Mouse (Mus musculus) MEL (cell line): ENCODE results near the gene Fam189b. TPM values are rescaled to one million over a fixed set of nuclear protein-coding genes. Genes with fewer than 3 reads are reported as not detected.

Experiments
- DNase-seq: peaks from one replicate; pipeline ENCODE4 v3.0.0; 2011; ENCODE audit warnings: low read depth, low spot score
- H3K27ac ChIP-seq: 2 replicates; pipeline ENCODE4 v1.5.1; 2012; ENCODE audit warnings: low read depth, mild to moderate bottlenecking, control low read depth, low read length, moderate library complexity; ENCODE audit not compliant: control insufficient read depth
- H3K27me3 ChIP-seq, 2 experiments: fragments of 150-350 bp in 1 of 2; sonication (generic) in 1 of 2; 2 replicates each; pipeline ENCODE4 v1.6.1; 2012; ENCODE audit warnings: low read length in 2 of 2, mild to moderate bottlenecking in 2 of 2, improper control_type of control experiment in 1 of 2, moderate library complexity in 1 of 2; ENCODE audit not compliant: insufficient read depth in 2 of 2, control insufficient read depth in 1 of 2
- H3K36me3 ChIP-seq, 2 experiments: 2 replicates each; pipeline ENCODE4 v1.6.1; 2012 to 2014; ENCODE audit warnings: low read length in 2 of 2, improper control_type of control experiment in 1 of 2, inconsistent platforms in 1 of 2, mild to moderate bottlenecking in 1 of 2; ENCODE audit not compliant: insufficient read depth in 2 of 2, control insufficient read depth in 1 of 2
- H3K4me1 ChIP-seq, 2 experiments: fragments of 150-350 bp in 1 of 2; sonication (generic) in 1 of 2; 2 replicates each; pipeline ENCODE4 v1.6.1; 2012; ENCODE audit warnings: low read length in 2 of 2, improper control_type of control experiment in 1 of 2, mild to moderate bottlenecking in 1 of 2; ENCODE audit not compliant: insufficient read depth in 2 of 2, control insufficient read depth in 1 of 2
- H3K4me3 ChIP-seq, 2 experiments: fragments of 150-350 bp in 1 of 2; sonication (generic) in 1 of 2; 2 replicates each; pipeline ENCODE4 v1.5.1; 2012; ENCODE audit warnings: low read depth in 2 of 2, low read length in 2 of 2, mild to moderate bottlenecking in 2 of 2, moderate library complexity in 2 of 2, control low read depth in 1 of 2, improper control_type of control experiment in 1 of 2; ENCODE audit not compliant: control insufficient read depth in 1 of 2, insufficient read depth in 1 of 2
- H3K79me2 ChIP-seq: 2 replicates; pipeline ENCODE4 v1.6.1; 2012; ENCODE audit warnings: mild to moderate bottlenecking, low read length, moderate library complexity; ENCODE audit not compliant: control insufficient read depth, poor library complexity, insufficient read depth
- H3K9ac ChIP-seq: 2 replicates; pipeline ENCODE4 v1.6.1; 2012; ENCODE audit warnings: low read depth, mild to moderate bottlenecking, control low read depth, low read length, moderate library complexity; ENCODE audit not compliant: control insufficient read depth, poor library complexity, severe bottlenecking
- H3K9me3 ChIP-seq: fragments of 150-350 bp; sonication (generic); replicated peaks from 2 replicates; pipeline ENCODE4 v1.6.1; 2012; ENCODE audit warnings: mild to moderate bottlenecking, low read length, improper control_type of control experiment, moderate library complexity; ENCODE audit not compliant: insufficient read depth
- CHD1 ChIP-seq: IDR thresholded peaks from 2 replicates; pipeline ENCODE4 v1.6.1; 2012; ENCODE audit warnings: low read depth, mild to moderate bottlenecking, inconsistent platforms, low read length, improper control_type of control experiment
- CHD2 ChIP-seq: IDR thresholded peaks from 2 replicates; pipeline ENCODE4 v1.6.1; 2011; ENCODE audit warnings: low read length, improper control_type of control experiment
- E2F4 ChIP-seq: IDR thresholded peaks from 2 replicates; pipeline ENCODE4 v1.6.1; 2011; ENCODE audit warnings: low read depth, low read length, improper control_type of control experiment, borderline replicate concordance
- EP300 ChIP-seq, 2 experiments: IDR thresholded peaks; 2 replicates each; pipeline ENCODE4 v1.6.1; 2011; ENCODE audit warnings: improper control_type of control experiment in 2 of 2, low read length in 2 of 2, low read depth in 1 of 2, mild to moderate bottlenecking in 1 of 2
- ETS1 ChIP-seq: IDR thresholded peaks from 2 replicates; pipeline ENCODE4 v1.6.1; 2012; ENCODE audit warnings: low read depth, mild to moderate bottlenecking, inconsistent platforms, low read length, improper control_type of control experiment, moderate library complexity
- GABPA ChIP-seq: IDR thresholded peaks from 2 replicates; pipeline ENCODE4 v1.6.1; 2012; ENCODE audit warnings: low read depth, mild to moderate bottlenecking, inconsistent platforms, low read length, improper control_type of control experiment, moderate library complexity
- GATA1 ChIP-seq: IDR thresholded peaks from 2 replicates; pipeline ENCODE4 v1.6.1; 2011; ENCODE audit warnings: low read depth, low read length, improper control_type of control experiment
- HCFC1 ChIP-seq: IDR thresholded peaks from 2 replicates; pipeline ENCODE4 v1.6.1; 2012; ENCODE audit warnings: low read depth, mild to moderate bottlenecking, inconsistent platforms, low read length, improper control_type of control experiment, moderate library complexity
- JUND ChIP-seq: IDR thresholded peaks from 2 replicates; pipeline ENCODE4 v1.6.1; 2011; ENCODE audit warnings: low read depth, mild to moderate bottlenecking, improper control_type of control experiment, low read length
- KAT2A ChIP-seq: conservative IDR thresholded peaks from 2 replicates; pipeline ENCODE4 v1.6.1; 2012; ENCODE audit warnings: low read depth, low read length, improper control_type of control experiment, inconsistent platforms
- MAFK ChIP-seq: IDR thresholded peaks from 2 replicates; pipeline ENCODE4 v1.6.1; 2011; ENCODE audit warnings: low read depth, mild to moderate bottlenecking, low read length, improper control_type of control experiment, borderline replicate concordance
- MAX ChIP-seq: IDR thresholded peaks from 2 replicates; pipeline ENCODE4 v1.6.1; 2011; ENCODE audit warnings: low read length, improper control_type of control experiment
- MAZ ChIP-seq: IDR thresholded peaks from 2 replicates; pipeline ENCODE4 v1.6.1; 2012; ENCODE audit warnings: low read depth, mild to moderate bottlenecking, inconsistent platforms, low read length, improper control_type of control experiment
- MXI1 ChIP-seq: IDR thresholded peaks from 2 replicates; pipeline ENCODE4 v1.6.1; 2011; ENCODE audit warnings: mild to moderate bottlenecking, low read depth, low read length, improper control_type of control experiment
- MYC ChIP-seq: IDR thresholded peaks from 2 replicates; pipeline ENCODE4 v1.6.1; 2011; ENCODE audit warnings: low read depth, mild to moderate bottlenecking, low read length, improper control_type of control experiment, moderate library complexity
- NELFE ChIP-seq: IDR thresholded peaks from 2 replicates; pipeline ENCODE4 v1.6.1; 2011; ENCODE audit warnings: low read depth, low read length, improper control_type of control experiment
- POLR2AphosphoS2 ChIP-seq: IDR thresholded peaks from 2 replicates; pipeline ENCODE4 v1.6.1; 2011; ENCODE audit warnings: low read length, improper control_type of control experiment
- RAD21 ChIP-seq: IDR thresholded peaks from 2 replicates; pipeline ENCODE4 v1.6.1; 2011; ENCODE audit warnings: mild to moderate bottlenecking, low read depth, low read length, improper control_type of control experiment
- RCOR1 ChIP-seq: IDR thresholded peaks from 2 replicates; pipeline ENCODE4 v1.6.1; 2012; ENCODE audit warnings: low read depth, mild to moderate bottlenecking, inconsistent platforms, low read length, improper control_type of control experiment
- SIN3A ChIP-seq: IDR thresholded peaks from 2 replicates; pipeline ENCODE4 v1.6.1; 2012; ENCODE audit warnings: low read length, improper control_type of control experiment, inconsistent platforms
- TAL1 ChIP-seq: IDR thresholded peaks from 2 replicates; pipeline ENCODE4 v1.6.1; 2012; ENCODE audit warnings: mild to moderate bottlenecking, inconsistent platforms, low read length, moderate library complexity, mixed read lengths
- TBP ChIP-seq: IDR thresholded peaks from 2 replicates; pipeline ENCODE4 v1.8.0; 2011; ENCODE audit warnings: low read depth, low read length, improper control_type of control experiment
- UBTF ChIP-seq: IDR thresholded peaks from 2 replicates; pipeline ENCODE4 v1.6.1; 2012; ENCODE audit warnings: low read depth, mild to moderate bottlenecking, inconsistent platforms, low read length, improper control_type of control experiment, moderate library complexity, borderline replicate concordance; ENCODE audit not compliant: insufficient read depth
- USF1 ChIP-seq: IDR thresholded peaks from 2 replicates; pipeline ENCODE4 v1.6.1; 2014; ENCODE audit warnings: low read depth, mild to moderate bottlenecking, inconsistent platforms, low read length, improper control_type of control experiment, moderate library complexity
- USF2 ChIP-seq, 2 experiments: IDR thresholded peaks; 2 replicates each; pipeline ENCODE4 v1.6.1; 2011 to 2012; ENCODE audit warnings: improper control_type of control experiment in 2 of 2, low read length in 2 of 2, borderline replicate concordance in 1 of 2, inconsistent platforms in 1 of 2, low read depth in 1 of 2, mild to moderate bottlenecking in 1 of 2; ENCODE audit not compliant: insufficient read depth in 1 of 2
- ZC3H11A ChIP-seq: IDR thresholded peaks from 2 replicates; pipeline ENCODE4 v1.6.1; 2012; ENCODE audit warnings: low read depth, mild to moderate bottlenecking, inconsistent platforms, low read length, improper control_type of control experiment
- ZKSCAN1 ChIP-seq: IDR thresholded peaks from 2 replicates; pipeline ENCODE4 v1.6.1; 2012; ENCODE audit warnings: low read depth, mild to moderate bottlenecking, inconsistent platforms, low read length, improper control_type of control experiment, moderate library complexity
- ZMIZ1 ChIP-seq: IDR thresholded peaks from 2 replicates; pipeline ENCODE4 v1.6.1; 2012; ENCODE audit warnings: low read depth, mild to moderate bottlenecking, inconsistent platforms, low read length, improper control_type of control experiment, moderate library complexity
- ZNF384 ChIP-seq: IDR thresholded peaks from 2 replicates; pipeline ENCODE4 v1.6.1; 2012; ENCODE audit warnings: low read depth, mild to moderate bottlenecking, inconsistent platforms, low read length, improper control_type of control experiment
- polyA plus RNA-seq, 2 experiments: library from polyadenylated mRNA; stranded (reverse) in 1 of 2; unstranded in 1 of 2; fragments of >175 nt in 1 of 2; fragments of >200 nt in 1 of 2; gene quantifications; 2 replicates each; pipeline versions ENCODE4 v1.2.1 to v1.2.4; 2012; ENCODE audit warnings: low replicate concordance in 2 of 2, low read depth in 1 of 2; ENCODE audit not compliant: insufficient read length in 2 of 2, insufficient read depth in 1 of 2, missing spikeins in 1 of 2
- total RNA-seq: library from RNA; depleted of rRNA; stranded (reverse); fragments of 300-350 nt; gene quantifications from 2 replicates; pipeline ENCODE4 v1.2.3, GENCODE M21; 2012

Fam189b gene
- total and polyA plus RNA-seq, 3 experiments: 7.0 to 35.3 TPM; not detected in 1

DNA sequence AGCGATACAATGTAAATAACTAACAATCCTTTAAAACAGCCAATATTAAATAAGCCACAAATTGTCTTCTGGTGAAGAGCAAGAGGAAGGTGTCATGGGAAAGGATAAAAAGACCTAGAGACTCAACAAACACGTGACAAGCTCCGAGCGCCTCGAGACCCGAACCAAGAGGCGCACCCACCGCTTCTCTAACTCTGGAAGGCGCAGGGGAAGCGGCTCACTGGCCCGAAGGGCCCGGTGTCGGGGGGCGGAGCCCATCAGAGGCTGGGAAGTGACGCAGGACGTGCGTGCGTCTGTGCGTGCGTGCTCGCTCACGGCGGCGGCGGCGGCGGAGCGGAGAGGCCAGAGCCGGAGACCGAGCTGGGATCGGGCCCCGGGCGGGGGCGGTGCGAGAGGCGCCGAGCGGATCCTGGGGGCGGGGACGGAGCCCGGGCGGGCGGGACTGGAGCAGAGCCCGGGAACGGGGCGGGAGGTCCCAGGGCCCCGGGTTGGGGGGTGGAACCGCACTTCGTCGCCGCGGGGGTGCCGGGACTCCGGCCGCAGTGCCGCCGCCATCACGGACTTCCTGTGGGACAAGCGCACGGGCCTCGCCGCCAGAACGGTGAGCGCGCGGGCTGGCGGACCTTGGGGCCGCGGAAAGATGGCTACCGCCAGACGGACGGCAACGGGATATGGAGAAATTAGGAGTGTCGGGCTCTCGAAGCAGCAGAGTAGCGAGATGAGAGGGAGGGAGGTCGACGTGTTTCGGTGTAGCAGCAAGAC lies 18.3 kb upstream of the Fam189b start, which contains the start of gene Clk2 (continued):
- TF ChIP-seq MXI1 (peak; percentile 98), UBTF (peak; percentile 93; the same call in 1 of the 2 replicates), USF1 (peak; percentile 92)

DNA sequence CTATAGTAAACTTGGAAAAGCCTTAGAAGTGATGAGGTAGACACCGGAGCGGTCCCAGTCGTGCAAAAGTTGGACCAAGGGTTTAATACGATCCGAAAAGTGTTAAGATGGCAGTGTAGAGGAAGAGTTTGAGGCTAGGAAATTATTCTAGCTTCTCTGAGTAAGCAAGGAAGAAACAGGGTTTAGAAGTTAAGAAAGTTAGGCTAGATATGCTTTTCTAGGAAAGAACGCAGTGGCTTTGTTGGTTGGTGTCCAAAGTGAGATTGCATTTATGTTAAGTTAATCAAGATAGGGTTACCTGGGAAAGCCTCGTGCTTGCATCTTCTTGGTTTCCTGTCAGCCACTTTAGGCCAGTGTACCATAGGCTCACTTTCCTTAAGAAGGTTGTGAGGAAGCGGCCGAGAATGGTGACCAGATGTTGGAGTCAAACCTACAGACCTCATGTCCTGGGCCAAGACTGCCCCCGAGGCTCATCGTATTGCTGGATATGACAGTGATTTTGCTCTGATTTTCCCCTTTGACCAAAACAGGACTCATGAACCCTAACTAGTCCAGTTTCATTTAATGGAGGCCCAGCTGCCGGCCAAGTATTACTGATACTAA lies 17.6 kb upstream of the Fam189b start:
- Histone ChIP-seq H3K9ac (peak overlapping the region; percentile 95), H3K79me2 (peaks cover 29% of the 10 kb centered on the region), H3K27ac (peak overlapping the region; percentile 82), H3K4me3 (peak overlapping the region; percentile 76 to 80), H3K4me1 (peaks cover 7 to 17% of the 10 kb centered on the region in 2 experiments), H3K36me3 (peaks cover 12 to 19% of the 10 kb centered on the region in 2 experiments), H3K27me3 (no peaks in the 10 kb centered on the region), H3K9me3 (no peaks in the 10 kb centered on the region)
- DNase-seq: no peak
- no peak for TF ChIP-seq MAFK
- TF ChIP-seq SIN3A: 0 out of 2 replicates have a peak, but pooled peaks have one; percentile 38
- TF ChIP-seq ZKSCAN1: no peak
- TF ChIP-seq ZC3H11A: no peak
- peak; percentile 50; the same call in 1 of the 2 replicates for TF ChIP-seq GATA1
- no peak for TF ChIP-seq CHD2
- TF ChIP-seq TBP: no peak
- TF ChIP-seq RAD21: no peak
- no peak for TF ChIP-seq NELFE
- no peak for TF ChIP-seq E2F4
- peak; percentile 44; the same call in 1 of the 2 replicates for TF ChIP-seq MYC
- TF ChIP-seq MXI1: no peak
- no peak for TF ChIP-seq POLR2AphosphoS2
- no peak for TF ChIP-seq TAL1
- TF ChIP-seq HCFC1: no peak
- TF ChIP-seq EP300 (IDR thresholded peaks at IDR 0.05; ENCODE audit: low read depth in 1 of 2, low read length in 2 of 2): no peak
- TF ChIP-seq ETS1: 0 out of 2 replicates have a peak, but pooled peaks have one; percentile 3
- no peak for TF ChIP-seq USF2 (IDR thresholded peaks at IDR 0.05; ENCODE audit: borderline replicate concordance in 1 of 2, insufficient read depth in 1 of 2, low read depth in 1 of 2, low read length in 2 of 2)
- no peak for TF ChIP-seq KAT2A
- no peak for TF ChIP-seq ZMIZ1
- no peak for TF ChIP-seq GABPA
- TF ChIP-seq RCOR1: peak; percentile 54
- TF ChIP-seq MAX: 0 out of 2 replicates have a peak, but pooled peaks have one; percentile 13
- TF ChIP-seq MAZ: no peak
- no peak for TF ChIP-seq JUND
- 0 out of 2 replicates have a peak, but pooled peaks have one; percentile 34 for TF ChIP-seq CHD1
- TF ChIP-seq ZNF384: no peak
